Mouse (Mus musculus) kidney, postnatal 0 days (tissue): ENCODE results near the gene Unk. TPM values are rescaled to one million over a fixed set of nuclear protein-coding genes. Genes with fewer than 3 reads are reported as not detected.

Experiments
- ATAC-seq: fragments of 200-750 bp; cut with Nextera tagmentation; replicated peaks from 2 replicates; pipeline ENCODE4 v1.8.0; 2017; ENCODE audit warnings: low read depth, moderate number of reproducible peaks, moderate TSS enrichment, moderate library complexity; ENCODE audit not compliant: low FRiP score
- DNase-seq: peaks from one replicate; pipeline ENCODE4 v3.0.0-alpha.2; 2016; ENCODE audit warnings: low spot score
- H3K27ac ChIP-seq: fragments of 300-500 bp; sonication (generic); 2 replicates; pipeline ENCODE4 v1.5.1; 2014; ENCODE audit warnings: mild to moderate bottlenecking
- H3K27me3 ChIP-seq: fragments of 300-500 bp; sonication (generic); 2 replicates; pipeline ENCODE4 v1.6.1; 2014; ENCODE audit warnings: low read length, mixed read lengths; ENCODE audit not compliant: insufficient read depth
- H3K36me3 ChIP-seq: fragments of 300-500 bp; sonication (generic); 2 replicates; pipeline ENCODE4 v1.6.1; 2014; ENCODE audit warnings: low read length, mixed read lengths; ENCODE audit not compliant: insufficient read depth
- H3K4me1 ChIP-seq: fragments of 300-500 bp; sonication (generic); replicated peaks from 2 replicates; pipeline ENCODE4 v1.6.1; 2014; ENCODE audit warnings: antibody characterized with exemption, low read length, mixed read lengths; ENCODE audit not compliant: insufficient read depth
- H3K4me2 ChIP-seq: fragments of 300-500 bp; sonication (generic); 2 replicates; pipeline ENCODE4 v1.6.1; 2014; ENCODE audit warnings: mild to moderate bottlenecking, low read length, moderate library complexity, mixed read lengths
- H3K4me3 ChIP-seq: fragments of 300-500 bp; sonication (generic); replicated peaks from 2 replicates; pipeline ENCODE4 v1.5.1; 2014; ENCODE audit warnings: low read depth, low read length
- H3K9ac ChIP-seq: fragments of 300-500 bp; sonication (generic); 2 replicates; pipeline ENCODE4 v1.6.1; 2014; ENCODE audit warnings: low read depth, low read length
- H3K9me3 ChIP-seq: fragments of 300-500 bp; sonication (generic); replicated peaks from 2 replicates; pipeline ENCODE4 v1.6.1; 2016; ENCODE audit warnings: low read length, inconsistent platforms, mixed read lengths
- CTCF ChIP-seq: IDR thresholded peaks from 2 replicates; pipeline ENCODE4 v1.5.1; 2016; ENCODE audit warnings: antibody characterized with exemption, low read depth, mild to moderate bottlenecking, moderate library complexity
- WGBS: fragments of 180-500 bp; shearing (Covaris S2); extraction: QIAGEN DNeasy Blood & Tissue Kit; methylation state at CpG from one replicate; pipeline ENCODE4 v1.1.7; 2014; 5-methylcytosine and 5-hydroxymethylcytosine counted together
- polyA plus RNA-seq: library from polyadenylated mRNA; unstranded; fragments of >200 nt; fragmentation: Nextera tagmentation; extraction: Ambion mirVana; gene quantifications from 2 replicates; pipeline ENCODE4 v1.2.1, GENCODE M21; 2015

The Unk gene
- polyA plus RNA-seq, 1 experiment from 2014 or later: 21.4 TPM

GRCm38 (mm10) chr11:116100839-116101238 lies 70.7 kb downstream of the Unk start:
- Histone ChIP-seq H3K4me3 (no peak overlapping the region), H3K4me1 (peaks cover 57% of the 10 kb centered on the region), H3K9me3 (no peaks in the 10 kb centered on the region), H3K27me3 (no peaks in the 10 kb centered on the region), H3K27ac (peak overlapping the region; percentile 95), H3K4me2 (peak overlapping the region; percentile 38; the same call in 1 of the 2 replicates), H3K36me3 (no peaks in the 10 kb centered on the region; the same call in 1 of the 2 replicates), H3K9ac (0 out of 2 replicates have a peak overlapping the region, but pooled peaks have one; percentile 10)
- DNase-seq (no peak), ATAC-seq (no peak)
- TF ChIP-seq CTCF: no peak
- WGBS: 61% methylated on average over 7 of the region's 7 CpGs

GRCm38 (mm10) chr11:116101931-116102381 lies 71.8 kb downstream of the Unk start:
- peaks cover 67% of the 10 kb centered on the region for H3K4me1 ChIP-seq
- DNase-seq: peak; percentile 38
- 38% methylated on average over 11 of the region's 11 CpGs for WGBS

GRCm38 (mm10) chr11:116102472-116102871 lies 72.3 kb downstream of the Unk start:
- no peak for ATAC-seq
- 46% methylated on average over 3 of the region's 4 CpGs for WGBS
- Histone ChIP-seq H3K9ac (no peak overlapping the region; the same call in 1 of the 2 replicates), H3K4me2 (no peak overlapping the region), H3K36me3 (no peaks in the 10 kb centered on the region; the same call in 1 of the 2 replicates), H3K9me3 (no peaks in the 10 kb centered on the region), H3K27me3 (no peaks in the 10 kb centered on the region), H3K27ac (peak overlapping the region; percentile 95), H3K4me1 (peaks cover 68% of the 10 kb centered on the region), H3K4me3 (no peak overlapping the region)
- DNase-seq: no peak
- TF ChIP-seq CTCF: no peak

More at GRCm38 (mm10) chr11:116101931-116102381, 71.8 kb downstream of the Unk start:
- Histone ChIP-seq H3K36me3 (no peaks in the 10 kb centered on the region; the same call in 1 of the 2 replicates), H3K27ac (peak overlapping the region; percentile 95), H3K4me2 (peak overlapping the region; percentile 38), H3K9me3 (no peaks in the 10 kb centered on the region), H3K27me3 (no peaks in the 10 kb centered on the region), H3K4me3 (no peak overlapping the region), H3K9ac (peak overlapping the region; percentile 44)
- ATAC-seq: no peak
- TF ChIP-seq CTCF: no peak

- no peaks in the 10 kb centered on the region for H3K27me3 ChIP-seq
- peaks cover 74% of the 10 kb centered on the region for H3K4me1 ChIP-seq
- peak overlapping the region; percentile 83 for H3K27ac ChIP-seq
- 62% methylated on average over 12 of the region's 12 CpGs for WGBS
- no peak overlapping the region for H3K4me2 ChIP-seq
- no peak overlapping the region for H3K4me3 ChIP-seq
- no peak for DNase-seq
- no peak for ATAC-seq
- TF ChIP-seq CTCF: no peak
- no peaks in the 10 kb centered on the region; the same call in 1 of the 2 replicates for H3K36me3 ChIP-seq
- peak overlapping the region; percentile 5; the same call in 1 of the 2 replicates for H3K9ac ChIP-seq
- H3K9me3 ChIP-seq: no peaks in the 10 kb centered on the region
Observed at GRCm38 (mm10) chr11:116103572-116103971, 73.5 kb downstream of the Unk start.

- no peak for TF ChIP-seq CTCF
- Histone ChIP-seq H3K4me3 (no peak overlapping the region), H3K4me2 (peak overlapping the region; percentile 1; the same call in 1 of the 2 replicates), H3K27me3 (no peaks in the 10 kb centered on the region), H3K27ac (peak overlapping the region; percentile 83), H3K36me3 (no peaks in the 10 kb centered on the region; the same call in 1 of the 2 replicates), H3K9me3 (no peaks in the 10 kb centered on the region), H3K4me1 (peaks cover 70% of the 10 kb centered on the region), H3K9ac (peak overlapping the region; percentile 5; the same call in 1 of the 2 replicates)
- 24% methylated on average over 14 of the region's 14 CpGs for WGBS
- DNase-seq: peak; percentile 79
- peak; percentile 53 for ATAC-seq
Observed at GRCm38 (mm10) chr11:116104006-116104646, 74.0 kb downstream of the Unk start.

- WGBS: 81% methylated on average over 2 of the region's 2 CpGs
- DNase-seq (no peak), ATAC-seq (no peak)
- Histone ChIP-seq H3K4me1 (peaks cover 61% of the 10 kb centered on the region), H3K36me3 (no peaks in the 10 kb centered on the region; the same call in 1 of the 2 replicates), H3K9ac (no peak overlapping the region), H3K27me3 (no peaks in the 10 kb centered on the region), H3K4me2 (no peak overlapping the region), H3K27ac (no peak overlapping the region), H3K9me3 (no peaks in the 10 kb centered on the region), H3K4me3 (no peak overlapping the region)
- TF ChIP-seq CTCF: no peak
Observed at GRCm38 (mm10) chr11:116105065-116105464, 74.9 kb downstream of the Unk start.
